Mouse (Mus musculus): ENCODE measurements around the gene Bag1. TPM values are rescaled to one million over a fixed set of nuclear protein-coding genes. Genes with fewer than 3 reads are reported as not detected.

Gene Bag1
- total RNA-seq (2021) = 100 to 1,000 TPM; 263 to 301 TPM
- polyA plus RNA-seq (2012; rRNA removed) = 88.7 and 97.0 TPM in 2 replicates
- long read RNA-seq, transcript Bag1-202 (7 exons, 1,336 nt) = major isoform, 296 of 301 reads
- long read RNA-seq, partial matches to known transcripts = 3 of 301 reads
- long read RNA-seq, other reads (novel, unspliced or antisense) = 2 of 301 reads

DNA sequence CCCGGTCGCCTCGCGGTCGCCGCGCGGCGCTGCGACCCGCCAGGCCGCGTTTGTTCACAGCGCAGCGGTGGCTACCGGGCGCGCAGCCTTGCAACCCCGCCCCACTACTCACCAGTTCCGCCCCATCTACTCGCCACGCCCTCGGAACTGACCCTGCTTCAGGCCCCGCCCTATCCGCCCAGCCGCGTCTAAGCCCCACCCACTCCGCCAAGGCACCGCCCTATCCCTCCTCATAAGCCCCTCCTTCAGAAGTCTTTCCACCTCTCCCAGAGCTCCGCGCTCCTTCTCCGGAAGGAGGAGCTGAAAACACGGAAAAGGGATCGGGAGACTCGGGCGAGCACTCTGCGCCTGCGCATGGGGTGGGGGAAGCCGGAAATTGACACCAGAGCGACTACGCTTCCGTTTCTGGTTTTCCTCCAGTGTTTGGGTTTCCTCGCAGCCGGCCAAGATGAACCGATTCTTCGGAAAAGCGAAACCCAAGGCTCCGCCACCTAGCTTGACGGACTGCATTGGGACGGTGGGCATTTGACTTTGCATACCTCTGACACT, at the start of gene Bag1, which contains the start of gene Chmp5:
Bag1 (minus strand) TSS at position 135 of the 549 bp plus-strand sequence.
Chmp5 (plus strand) TSS at position 248 of the 549 bp plus-strand sequence.
- peak; percentile 99 for DNase-seq
- TF ChIP-seq CTCF (IDR thresholded peaks at IDR 0.05) (peak; percentile 46), POLR2A (IDR thresholded peaks at IDR 0.05; ENCODE audit: insufficient read depth, low read depth, low read length) (peak; percentile 81), EP300 (IDR thresholded peaks at IDR 0.05; ENCODE audit: insufficient read depth, low read depth, low read length) (peak; percentile 85)
- Histone ChIP-seq H3K27ac (peak within 1 kb of the TSS; percentile 93), H3K79me2 (replicated peaks; ENCODE audit: control insufficient read depth, insufficient read depth, low read length) (no peaks in the 10 kb centered on the region), H3K36me3 (ENCODE audit: control insufficient read depth, insufficient read depth, low read length) (peaks cover 7% of the 10 kb centered on the region; the same call in 1 of the 2 replicates), H3K27me3 (ENCODE audit: control insufficient read depth, insufficient read depth, low read length) (no peaks in the 10 kb centered on the region), H3K4me1 (ENCODE audit: control insufficient read depth, insufficient read depth, low read length) (peaks cover 2% of the 10 kb centered on the region), H3K4me3 (peak within 1 kb of the TSS; percentile 96), H3K9ac (ENCODE audit: low read depth, low read length) (peak within 1 kb of the TSS; percentile 81)
- intact Hi-C loops (cut with DNase I) = loop anchor here (1.0 to 5.0 kb wide), 3 partner anchors 23 to 101 kb away; no protein-coding TSS in a partner anchor
- WGBS = under 1% methylated on average over 50 of the region's 50 CpGs

GRCm38 (mm10) chr4:40996302-40996701, 48.2 kb upstream of the Bag1 start:
- peaks cover 12% of the 10 kb centered on the region for H3K36me3 ChIP-seq (ENCODE audit: control insufficient read depth, insufficient read depth, low read length)
- WGBS = 96% methylated on average over 6 of the region's 6 CpGs
- H3K4me3 ChIP-seq = no peak overlapping the region
- no peaks in the 10 kb centered on the region for H3K27me3 ChIP-seq (ENCODE audit: control insufficient read depth, insufficient read depth, low read length)
- DNase-seq = no peak
- no peaks in the 10 kb centered on the region for H3K4me1 ChIP-seq (ENCODE audit: control insufficient read depth, insufficient read depth, low read length)
- intact Hi-C loops (cut with DNase I) = no loop called here
- H3K79me2 ChIP-seq (replicated peaks; ENCODE audit: control insufficient read depth, insufficient read depth, low read length) = no peaks in the 10 kb centered on the region
- no peak overlapping the region for H3K27ac ChIP-seq
- H3K9ac ChIP-seq (ENCODE audit: low read depth, low read length) = no peak overlapping the region
- TF ChIP-seq EP300 (IDR thresholded peaks at IDR 0.05; ENCODE audit: insufficient read depth, low read depth, low read length) (no peak), CTCF (IDR thresholded peaks at IDR 0.05) (no peak), POLR2A (IDR thresholded peaks at IDR 0.05; ENCODE audit: insufficient read depth, low read depth, low read length) (no peak)

GRCm38 (mm10) chr4:40989633-40990032, 41.5 kb upstream of the Bag1 start:
- DNase-seq = no peak
- Histone ChIP-seq H3K4me1 (ENCODE audit: control insufficient read depth, insufficient read depth, low read length) (no peaks in the 10 kb centered on the region), H3K27ac (no peak overlapping the region), H3K79me2 (replicated peaks; ENCODE audit: control insufficient read depth, insufficient read depth, low read length) (no peaks in the 10 kb centered on the region; the same call in 1 of the 2 replicates), H3K4me3 (no peak overlapping the region), H3K36me3 (ENCODE audit: control insufficient read depth, insufficient read depth, low read length) (peaks cover 5% of the 10 kb centered on the region), H3K9ac (ENCODE audit: low read depth, low read length) (no peak overlapping the region), H3K27me3 (ENCODE audit: control insufficient read depth, insufficient read depth, low read length) (no peaks in the 10 kb centered on the region)
- intact Hi-C loops (cut with DNase I) = no loop called here
- WGBS = 89% methylated on average over 6 of the region's 6 CpGs
- TF ChIP-seq POLR2A (IDR thresholded peaks at IDR 0.05; ENCODE audit: insufficient read depth, low read depth, low read length) = no peak
- no peak for TF ChIP-seq CTCF (IDR thresholded peaks at IDR 0.05)
- no peak for TF ChIP-seq EP300 (IDR thresholded peaks at IDR 0.05; ENCODE audit: insufficient read depth, low read depth, low read length)

GRCm38 (mm10) chr4:40983686-40984085, 35.6 kb upstream of the Bag1 start:
- H3K9ac ChIP-seq (ENCODE audit: low read depth, low read length) = no peak overlapping the region
- H3K4me1 ChIP-seq (ENCODE audit: control insufficient read depth, insufficient read depth, low read length) = no peaks in the 10 kb centered on the region
- TF ChIP-seq POLR2A (IDR thresholded peaks at IDR 0.05; ENCODE audit: insufficient read depth, low read depth, low read length) (no peak), CTCF (IDR thresholded peaks at IDR 0.05) (no peak), EP300 (IDR thresholded peaks at IDR 0.05; ENCODE audit: insufficient read depth, low read depth, low read length) (no peak)
- peak; percentile 44 to 66 for DNase-seq
- WGBS = 53% methylated on average over 1 of the region's 1 CpGs
- H3K4me3 ChIP-seq = no peak overlapping the region
- no peaks in the 10 kb centered on the region for H3K27me3 ChIP-seq (ENCODE audit: control insufficient read depth, insufficient read depth, low read length)
- H3K27ac ChIP-seq = peak overlapping the region; percentile 62
- intact Hi-C loops (cut with DNase I) = no loop called here
- no peaks in the 10 kb centered on the region for H3K79me2 ChIP-seq (replicated peaks; ENCODE audit: control insufficient read depth, insufficient read depth, low read length)
- H3K36me3 ChIP-seq (ENCODE audit: control insufficient read depth, insufficient read depth, low read length) = peaks cover 17% of the 10 kb centered on the region

DNA sequence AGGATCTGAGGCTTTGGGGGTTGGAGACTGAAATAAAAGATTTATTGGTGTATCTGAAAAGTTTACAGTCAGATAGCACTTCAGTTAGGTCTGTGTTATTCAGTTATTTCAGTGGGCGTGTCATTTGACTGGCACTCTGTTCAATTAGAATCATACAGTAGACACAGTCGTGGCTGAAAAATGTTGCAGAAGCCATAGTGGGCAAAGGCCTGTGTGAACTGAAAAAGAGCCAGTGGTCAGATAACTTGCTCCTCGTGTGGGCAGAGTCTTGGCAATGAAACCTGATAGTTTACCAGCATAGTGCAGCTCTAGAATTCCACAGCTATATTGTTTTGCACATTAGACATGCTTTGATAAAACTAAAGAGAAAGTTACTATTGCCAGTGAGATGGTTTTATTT, 34.4 kb upstream of the Bag1 start:
- TF ChIP-seq POLR2A (IDR thresholded peaks at IDR 0.05; ENCODE audit: insufficient read depth, low read depth, low read length) (no peak), CTCF (IDR thresholded peaks at IDR 0.05) (no peak), EP300 (IDR thresholded peaks at IDR 0.05; ENCODE audit: insufficient read depth, low read depth, low read length) (no peak)
- H3K27me3 ChIP-seq (ENCODE audit: control insufficient read depth, insufficient read depth, low read length) = no peaks in the 10 kb centered on the region
- WGBS = 56% methylated on average over 3 of the region's 3 CpGs
- intact Hi-C loops (cut with DNase I) = no loop called here
- no peaks in the 10 kb centered on the region for H3K79me2 ChIP-seq (replicated peaks; ENCODE audit: control insufficient read depth, insufficient read depth, low read length)
- DNase-seq = no peak
- H3K4me3 ChIP-seq = no peak overlapping the region
- no peak overlapping the region for H3K27ac ChIP-seq
- no peaks in the 10 kb centered on the region for H3K4me1 ChIP-seq (ENCODE audit: control insufficient read depth, insufficient read depth, low read length)
- peaks cover 17% of the 10 kb centered on the region for H3K36me3 ChIP-seq (ENCODE audit: control insufficient read depth, insufficient read depth, low read length)
- no peak overlapping the region for H3K9ac ChIP-seq (ENCODE audit: low read depth, low read length)

GRCm38 (mm10) chr4:40979430-40979829, 31.3 kb upstream of the Bag1 start:
- intact Hi-C loops (cut with DNase I) = loop anchor here (10.0 kb wide), 1 partner anchor 145 kb away; the partner anchor contains the start of gene Nol6
- peaks cover 18% of the 10 kb centered on the region for H3K36me3 ChIP-seq (ENCODE audit: control insufficient read depth, insufficient read depth, low read length)
- 84% methylated on average over 1 of the region's 1 CpGs for WGBS

More at GRCm38 (mm10) chr4:40979430-40979829, 31.3 kb upstream of the Bag1 start:
- H3K27ac ChIP-seq = no peak overlapping the region
- no peak overlapping the region for H3K9ac ChIP-seq (ENCODE audit: low read depth, low read length)
- 0 out of 2 replicates have a peak, but pooled peaks cover 2% of the 10 kb centered on the region for H3K79me2 ChIP-seq (replicated peaks; ENCODE audit: control insufficient read depth, insufficient read depth, low read length)
- H3K27me3 ChIP-seq (ENCODE audit: control insufficient read depth, insufficient read depth, low read length) = no peaks in the 10 kb centered on the region
- H3K4me1 ChIP-seq (ENCODE audit: control insufficient read depth, insufficient read depth, low read length) = no peaks in the 10 kb centered on the region
- TF ChIP-seq POLR2A (IDR thresholded peaks at IDR 0.05; ENCODE audit: insufficient read depth, low read depth, low read length) (no peak), CTCF (IDR thresholded peaks at IDR 0.05) (no peak), EP300 (IDR thresholded peaks at IDR 0.05; ENCODE audit: insufficient read depth, low read depth, low read length) (no peak)
- no peak for DNase-seq
- no peak overlapping the region for H3K4me3 ChIP-seq
